Mouse (Mus musculus): Measurements from ENCODE around the gene Psmd13.

DNA sequence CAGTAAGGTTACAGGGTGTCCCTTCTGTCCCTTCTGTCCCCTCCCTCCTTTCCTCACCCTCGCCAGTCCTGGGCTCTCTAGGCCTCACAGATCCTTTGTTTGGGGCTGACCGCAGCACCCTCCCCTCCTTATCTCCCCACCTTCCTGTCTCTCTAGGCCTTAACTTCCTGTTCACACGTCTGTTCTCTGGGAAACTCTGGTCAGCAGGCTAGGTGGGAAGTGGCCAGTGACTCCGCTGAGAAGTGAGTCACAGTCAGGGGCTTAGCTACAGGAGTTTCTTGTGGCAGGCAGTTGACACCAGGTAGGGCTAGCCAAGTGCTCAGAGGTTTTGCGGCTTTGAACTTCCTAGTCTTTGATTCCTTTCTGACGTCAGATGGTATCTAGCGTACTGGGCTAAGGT is 65.2 kb downstream of the Psmd13 start:
- no peak for TF ChIP-seq TAL1 (IDR thresholded peaks at IDR 0.05; ENCODE audit: low read length)
- TF ChIP-seq GATA1 (IDR thresholded peaks at IDR 0.05; ENCODE audit: low read length) = no peak
